Mouse (Mus musculus): ENCODE measurements around the gene Fubp3.
A peak's percentile ranks its signal among the peaks of the same experiment; 100 is the strongest.
"Not testable (repeated sequence)": the region's sequence is repeated elsewhere in the genome, so short reads cannot be mapped to it uniquely, and the experiment has no call there.

Gene Fubp3

DNA sequence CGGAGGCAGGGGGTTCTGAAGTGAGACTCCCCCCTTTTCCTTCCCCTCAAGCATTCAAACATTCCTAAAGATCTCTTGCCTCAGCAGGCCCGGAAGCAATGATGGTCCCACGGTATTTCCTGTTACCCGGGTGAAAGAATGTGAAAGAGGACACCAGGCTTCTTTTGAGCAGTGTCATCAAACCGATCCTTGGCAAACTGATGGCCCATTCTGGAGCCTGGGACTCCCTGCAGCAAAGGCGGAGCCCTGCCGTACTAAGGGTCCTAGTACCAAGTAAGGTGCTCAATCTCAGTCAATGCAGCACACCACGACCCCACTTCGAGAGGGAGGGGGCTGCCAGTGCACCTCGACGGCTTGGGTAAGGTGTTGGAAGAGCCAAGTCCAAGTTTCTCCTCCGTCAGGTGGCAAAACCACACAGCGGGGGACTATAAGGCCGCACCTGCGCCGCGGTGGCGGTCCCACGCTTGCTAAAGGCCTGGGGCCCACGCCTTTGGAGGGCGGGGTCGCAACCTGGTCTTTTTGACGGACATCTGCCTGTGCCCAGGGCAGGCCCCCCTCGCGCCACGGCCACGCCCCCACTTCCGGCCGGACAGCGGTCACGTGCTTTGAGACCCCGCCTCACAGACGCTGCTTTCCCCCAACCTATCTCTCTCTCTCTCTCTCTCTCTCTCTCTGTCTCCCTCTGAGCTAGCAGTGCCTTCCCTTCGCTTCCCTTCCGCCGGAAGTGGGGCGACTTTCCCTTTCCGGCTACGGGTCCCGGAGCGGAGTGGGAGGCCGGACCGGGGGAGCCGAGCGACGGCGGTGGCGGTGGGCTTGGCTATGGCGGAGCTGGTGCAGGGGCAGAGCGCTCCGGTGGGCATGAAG lies at the start of gene Fubp3:
Gene Fubp3, plus strand, starts transcription at position 601 of the 864 bp plus-strand sequence.
- peak; percentile 72 to 84 for DNase-seq (ENCODE audit: low spot score in 2 of 2)

DNA sequence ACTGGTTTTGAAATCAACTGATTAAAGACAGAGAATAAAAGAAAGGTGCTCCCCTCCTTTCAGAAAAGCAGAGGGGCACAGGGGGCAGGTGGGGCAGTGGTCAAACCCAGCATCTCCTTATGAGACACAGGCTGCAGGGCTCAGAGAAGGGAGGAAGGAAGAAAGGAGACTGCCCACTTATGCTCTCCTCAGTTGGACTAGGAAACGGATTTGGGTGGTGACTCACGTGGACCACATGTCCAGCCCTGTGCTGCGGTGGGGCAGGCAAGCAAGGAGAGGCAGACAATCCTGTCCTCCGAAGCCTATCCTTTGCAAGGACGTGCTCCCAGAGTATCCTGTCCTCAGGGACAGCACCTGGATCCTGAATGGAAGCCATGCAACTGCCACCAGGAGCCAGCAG lies 47.8 kb upstream of the Fubp3 start:
- DNase-seq (ENCODE audit: low spot score in 2 of 2) = no peak

DNA sequence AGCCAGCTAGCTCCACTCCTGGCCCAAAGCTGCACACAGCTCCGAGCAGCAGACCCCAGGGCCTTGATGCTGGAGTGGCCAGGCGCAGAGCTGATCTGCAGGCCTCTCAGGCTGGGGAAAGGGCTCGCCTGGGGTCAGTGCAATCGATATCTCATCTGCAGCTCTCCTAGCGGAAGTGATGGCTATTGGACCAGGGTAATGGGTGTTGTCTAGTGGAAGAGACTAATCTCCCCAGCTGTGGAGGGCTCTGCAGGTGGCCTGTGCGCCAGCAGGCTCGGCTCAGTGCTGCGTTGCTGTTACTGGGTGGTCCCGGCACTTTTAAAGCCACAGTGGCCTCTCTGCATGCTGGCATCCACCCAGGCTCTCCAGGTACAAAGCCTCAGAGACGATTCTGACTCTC lies 46.7 kb upstream of the Fubp3 start:
- DNase-seq (ENCODE audit: low spot score in 2 of 2) = no peak

DNA sequence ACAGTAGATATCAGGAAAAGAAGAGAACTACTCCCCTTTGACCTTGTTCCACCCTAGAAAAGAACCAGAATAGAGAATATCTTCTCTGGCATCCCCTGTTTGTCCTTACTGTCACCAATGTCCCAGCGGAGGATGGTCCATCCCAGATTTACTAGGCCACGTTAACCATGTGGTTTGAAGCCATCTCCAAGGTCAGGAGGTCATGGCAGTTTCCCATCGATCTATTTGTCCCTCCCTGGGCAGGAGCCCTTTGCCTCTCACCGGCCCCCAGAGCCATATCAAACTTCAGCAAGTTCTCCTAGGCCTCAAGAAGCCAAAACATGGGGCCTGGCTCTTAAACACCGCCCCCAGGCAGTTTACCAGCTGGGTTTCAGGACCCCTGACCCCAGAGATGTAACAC lies 42.2 kb upstream of the Fubp3 start:
- DNase-seq (ENCODE audit: low spot score in 2 of 2) = no peak

DNA sequence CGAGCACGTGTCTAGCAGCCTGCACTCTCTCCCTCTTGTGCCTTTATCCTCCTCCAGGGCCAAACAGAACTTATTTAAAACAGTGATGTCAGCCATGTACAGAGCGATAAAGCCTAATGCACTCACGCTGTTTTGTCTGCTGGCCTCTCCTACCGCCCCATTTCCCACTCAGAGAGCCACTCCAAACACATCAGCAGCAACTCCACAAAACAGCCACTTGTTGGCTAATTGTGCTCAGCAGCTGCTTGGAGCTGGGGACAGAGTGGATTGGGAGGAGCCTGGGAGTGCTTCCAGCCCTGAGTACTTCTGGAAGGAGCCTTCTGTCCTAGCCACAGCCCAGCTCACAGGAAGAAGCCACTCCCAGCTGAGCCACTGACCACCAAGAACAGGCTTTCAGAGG lies 35.4 kb upstream of the Fubp3 start:
- no peak for DNase-seq (ENCODE audit: low spot score in 2 of 2)

DNA sequence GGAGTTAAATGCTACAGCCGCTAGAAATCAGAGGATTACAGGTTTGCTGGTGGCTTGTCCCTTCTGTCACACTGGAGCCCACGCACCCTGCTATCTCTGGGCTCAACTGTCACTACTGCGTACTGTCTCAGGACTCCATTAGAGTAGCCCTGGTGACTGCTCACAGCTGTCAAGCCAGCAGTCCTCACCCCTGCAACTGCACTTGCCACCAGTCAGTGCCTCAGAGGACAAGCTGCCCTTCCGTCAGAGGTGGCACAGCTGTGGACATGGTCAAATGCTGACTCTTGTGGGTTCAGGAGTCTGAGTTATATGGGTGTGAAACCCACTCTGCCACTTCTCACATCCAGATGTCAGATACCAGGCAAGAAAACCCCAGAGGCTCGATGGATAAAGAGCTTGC lies 33.7 kb upstream of the Fubp3 start:
- no peak for DNase-seq (ENCODE audit: low spot score in 2 of 2)

DNA sequence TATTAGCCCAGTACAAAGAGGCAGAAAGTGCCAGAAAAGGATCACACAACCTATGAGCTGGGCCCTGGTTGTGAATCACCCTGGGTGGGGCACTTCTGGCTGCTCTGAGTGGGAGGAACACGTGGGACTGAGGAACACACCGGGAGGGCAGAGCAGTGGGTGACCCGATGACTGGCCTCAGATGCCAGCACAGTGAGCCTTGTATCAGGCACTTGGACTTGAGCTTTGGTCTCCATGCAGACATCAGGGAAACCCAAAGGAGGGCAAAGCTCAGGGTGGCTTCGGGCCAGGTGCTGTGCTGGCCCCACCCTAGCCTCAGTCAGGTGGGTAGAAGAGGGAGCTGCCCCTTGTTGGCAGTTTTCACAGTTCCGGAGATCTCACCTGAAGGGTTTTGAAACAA lies 30.9 kb upstream of the Fubp3 start:
- no peak for DNase-seq (ENCODE audit: low spot score in 2 of 2)

DNA sequence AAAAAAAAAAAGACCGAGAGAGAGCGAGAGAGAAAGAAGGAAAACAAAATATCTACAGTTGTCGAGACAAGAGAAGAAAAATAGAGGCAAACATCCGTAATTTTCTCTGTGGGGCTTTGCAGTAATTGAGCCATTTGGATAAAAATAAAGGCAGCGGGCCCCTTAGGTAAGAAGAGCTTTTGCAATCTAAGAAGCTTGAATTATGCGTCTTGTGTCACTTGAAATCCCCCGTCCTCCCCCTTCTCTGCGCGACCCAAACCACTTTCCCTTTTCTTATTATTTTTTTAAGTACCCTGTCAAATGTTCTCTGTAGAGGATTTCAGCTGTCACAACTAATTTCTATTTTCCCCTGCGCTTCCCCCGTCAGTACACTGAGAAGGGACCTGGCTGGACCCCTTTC lies 24.7 kb upstream of the Fubp3 start:
- no peak for DNase-seq (ENCODE audit: low spot score in 2 of 2)

DNA sequence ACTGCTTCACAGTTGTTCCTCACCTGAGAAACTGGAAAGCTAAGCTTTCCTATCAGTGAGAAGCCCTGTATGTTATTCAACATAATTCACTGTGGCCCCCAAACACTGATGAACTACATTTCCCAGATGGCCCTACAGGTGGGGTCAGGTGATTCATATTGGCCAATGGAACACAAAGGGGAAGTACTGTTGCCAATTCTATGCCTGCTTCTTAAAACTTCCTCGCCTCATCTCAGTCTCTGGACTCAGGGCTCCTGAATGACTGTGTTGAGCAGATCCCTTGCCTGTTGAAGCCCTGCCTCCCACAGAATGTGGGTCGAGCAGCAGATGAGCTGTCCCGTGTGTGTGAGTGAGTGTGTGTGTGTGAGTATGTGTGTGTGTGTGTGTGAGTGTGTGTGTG lies 21.9 kb upstream of the Fubp3 start:
- DNase-seq (ENCODE audit: low spot score in 2 of 2) = no peak

DNA sequence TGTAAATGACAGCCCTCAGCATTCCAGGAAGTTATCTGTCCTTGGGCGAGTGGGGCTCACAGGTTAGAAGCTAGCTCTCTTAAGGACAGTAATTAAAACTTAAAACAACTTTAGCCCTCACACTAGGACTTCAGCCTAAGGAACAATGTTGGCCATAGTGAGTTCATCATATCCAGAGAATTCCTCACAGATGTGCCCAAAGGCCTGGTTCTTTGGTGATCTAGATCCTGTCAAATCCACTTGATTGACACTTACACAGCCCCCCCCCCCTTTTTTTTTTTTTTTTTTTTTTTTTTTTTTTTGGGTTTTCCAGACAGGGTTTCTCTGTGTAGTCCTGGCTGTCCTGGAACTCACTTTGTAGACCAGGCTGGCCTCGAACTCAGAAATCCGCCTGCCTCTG lies 21.1 kb upstream of the Fubp3 start:
- DNase-seq (ENCODE audit: low spot score in 2 of 2) = not testable (repeated sequence)

DNA sequence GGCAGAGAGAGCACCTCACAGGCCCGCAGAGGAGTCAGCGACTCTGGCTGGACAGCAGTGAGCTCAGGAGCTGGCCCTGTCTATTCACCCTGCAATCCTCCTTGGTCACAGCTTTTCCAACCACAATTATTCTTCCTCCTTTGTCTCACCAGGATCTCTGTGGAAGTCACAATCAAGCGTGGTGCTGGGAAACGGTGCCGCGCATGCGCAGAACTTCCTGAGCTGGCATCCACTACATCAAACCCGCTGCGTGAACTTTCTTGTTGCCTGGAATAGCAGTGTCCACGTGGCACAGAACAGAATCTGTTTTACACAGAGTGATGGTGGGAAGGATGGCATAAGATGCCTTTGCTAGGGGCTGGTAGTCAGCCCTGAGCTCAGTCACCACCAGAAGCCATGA lies 20.5 kb upstream of the Fubp3 start:
- no peak for DNase-seq (ENCODE audit: low spot score in 2 of 2)

DNA sequence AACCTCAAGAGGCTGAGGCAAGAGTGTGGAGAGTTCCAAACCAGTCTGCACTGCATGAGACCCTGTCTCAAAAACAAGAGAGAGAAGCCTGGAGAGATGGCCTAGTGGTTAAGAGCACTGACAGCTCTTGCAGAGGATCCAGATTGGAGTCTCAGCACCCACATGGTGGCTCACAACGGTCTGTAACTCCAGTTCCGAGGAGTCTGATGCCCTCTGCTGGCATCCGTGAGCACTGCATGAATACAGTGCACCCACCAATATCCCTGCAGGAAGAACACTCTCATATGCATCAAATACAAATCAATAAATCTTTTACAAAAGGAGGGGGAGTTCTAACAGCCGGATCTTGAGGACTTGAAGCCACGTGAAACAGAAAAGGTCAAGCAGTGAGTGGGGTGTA lies 17.8 kb upstream of the Fubp3 start:
- DNase-seq (ENCODE audit: low spot score in 2 of 2) = no peak

DNA sequence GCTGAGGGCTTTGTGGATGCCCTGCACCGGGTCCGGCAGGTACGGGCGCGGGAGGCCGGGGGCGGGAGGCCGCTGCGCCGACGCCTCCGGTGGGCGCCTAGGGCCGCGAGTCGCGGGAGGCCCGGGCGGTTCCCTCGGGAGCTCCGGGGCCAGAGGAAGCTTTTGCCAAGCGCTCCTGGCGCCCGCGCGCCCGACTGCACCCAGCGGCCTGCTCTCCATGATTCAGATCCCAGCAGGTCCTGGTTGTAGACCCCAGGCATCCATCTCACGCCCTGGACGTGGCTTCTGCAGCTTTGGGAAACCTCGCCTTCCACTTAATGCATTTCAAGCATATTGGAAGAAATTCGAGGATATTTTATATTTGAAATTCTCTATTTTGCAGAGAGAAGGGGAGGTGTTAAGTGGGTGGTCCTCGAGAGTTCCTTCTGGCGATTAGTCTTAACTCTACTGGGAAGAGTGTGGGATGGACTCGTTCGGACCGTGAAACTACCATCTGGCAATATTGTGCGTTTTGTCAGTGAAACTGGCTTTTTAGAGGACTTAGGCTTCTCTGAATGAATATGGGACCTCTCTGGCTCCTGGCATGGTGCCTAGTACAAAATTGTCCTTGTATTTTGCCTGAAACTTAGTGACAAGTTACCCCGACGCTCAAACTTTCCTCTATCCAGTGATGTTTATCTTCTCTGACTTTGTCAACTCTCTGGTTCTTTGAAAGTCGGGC lies 624 bp downstream of the Fubp3 start:
- DNase-seq (ENCODE audit: low spot score in 2 of 2) = no peak

DNA sequence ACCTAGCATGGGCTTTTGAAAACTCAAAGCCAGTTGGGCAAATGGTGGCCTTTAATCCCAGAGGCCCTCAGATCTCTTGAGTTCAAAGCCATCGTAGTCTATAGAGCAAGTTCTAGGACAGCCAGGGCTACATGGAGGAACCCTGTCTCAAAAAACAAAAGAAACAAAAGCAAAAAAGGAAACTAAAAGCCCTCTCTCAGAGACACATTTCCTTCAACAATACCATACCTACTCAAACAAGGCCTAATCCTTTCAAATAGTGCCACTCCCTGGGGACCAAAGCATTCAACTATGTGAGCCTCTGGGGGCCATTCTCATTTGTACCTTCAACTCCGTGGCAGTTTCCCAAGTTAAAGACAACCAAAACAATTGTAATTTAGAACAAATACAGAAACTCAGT lies 9.2 kb downstream of the Fubp3 start:
- no peak for DNase-seq (ENCODE audit: low spot score in 2 of 2)

DNA sequence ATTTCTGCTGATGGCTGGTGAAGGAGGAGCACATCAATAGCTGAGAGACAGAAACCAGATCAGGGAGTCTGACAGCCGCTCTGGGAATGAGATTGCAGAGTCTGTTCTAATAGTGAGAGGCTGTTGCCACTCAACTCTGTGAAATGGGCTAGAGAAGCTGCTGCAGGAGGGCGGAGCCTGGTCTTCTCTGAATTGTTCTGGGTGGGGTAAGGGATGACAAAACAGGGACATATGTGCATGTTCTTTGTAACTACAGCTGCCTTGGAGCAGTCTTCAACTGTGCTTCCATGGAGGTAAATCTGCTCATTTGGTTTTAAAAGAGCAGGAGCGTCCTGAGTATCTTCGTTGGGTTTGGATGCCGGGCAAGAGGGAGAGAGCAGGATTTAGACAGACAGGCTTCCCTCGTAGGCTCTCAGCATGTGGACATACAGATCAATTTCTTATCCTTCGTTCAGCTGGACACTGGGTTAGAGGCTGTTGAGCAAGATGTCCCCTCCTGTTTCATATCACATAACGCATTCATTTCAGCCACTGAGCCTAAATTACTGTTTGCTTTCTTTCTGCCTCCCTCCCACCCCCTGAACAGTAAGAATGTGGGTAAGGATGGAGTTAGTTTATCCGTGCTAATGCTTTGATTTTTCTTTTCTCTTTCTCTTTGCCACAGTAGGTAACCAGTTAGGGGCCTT lies 19.5 kb downstream of the Fubp3 start:
- no peak for DNase-seq (ENCODE audit: low spot score in 2 of 2)

DNA sequence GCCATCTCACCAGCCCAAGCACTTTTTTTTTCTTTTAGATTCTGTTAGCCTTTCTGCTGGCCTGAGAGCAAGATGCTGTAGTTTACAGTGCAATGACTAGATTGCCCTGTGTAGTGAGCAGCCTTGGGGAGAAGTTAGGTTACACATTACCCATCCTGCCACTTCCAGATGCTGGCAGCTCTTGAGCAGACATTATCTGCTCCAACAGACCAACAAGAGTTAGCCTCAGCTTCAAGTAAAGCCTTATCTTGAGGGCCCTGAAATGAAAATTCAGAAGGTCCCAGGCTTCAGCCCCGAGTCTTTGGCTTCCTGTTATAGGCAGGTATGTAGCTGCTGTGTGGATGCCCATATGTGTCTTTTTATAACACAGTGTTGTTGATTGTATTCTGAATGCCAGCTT lies 35.1 kb downstream of the Fubp3 start:
- peak in 1 of 2 experiments; percentile 20 for DNase-seq (ENCODE audit: low spot score in 2 of 2)

DNA sequence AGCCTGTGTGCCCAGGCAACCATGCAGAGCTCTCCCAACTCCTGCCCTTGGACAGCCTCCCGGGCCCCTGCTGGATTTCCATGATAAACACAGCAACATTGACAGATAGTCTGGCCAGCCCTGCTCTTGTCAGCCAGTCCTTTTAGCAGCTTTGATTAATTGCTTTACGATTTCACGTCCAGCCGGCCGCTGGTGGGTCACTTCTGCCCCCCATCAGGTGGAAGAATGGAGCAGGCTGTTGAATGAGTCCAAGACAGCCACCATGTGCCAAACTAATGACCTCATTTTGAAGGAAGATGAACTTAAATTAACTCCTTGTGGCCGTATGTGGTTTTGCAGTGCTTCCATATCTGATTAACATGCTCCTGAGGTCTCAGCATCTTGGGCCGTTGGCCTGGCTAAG lies 37.4 kb downstream of the Fubp3 start:
- DNase-seq (ENCODE audit: low spot score in 2 of 2) = peak in 1 of 2 experiments; percentile 20

DNA sequence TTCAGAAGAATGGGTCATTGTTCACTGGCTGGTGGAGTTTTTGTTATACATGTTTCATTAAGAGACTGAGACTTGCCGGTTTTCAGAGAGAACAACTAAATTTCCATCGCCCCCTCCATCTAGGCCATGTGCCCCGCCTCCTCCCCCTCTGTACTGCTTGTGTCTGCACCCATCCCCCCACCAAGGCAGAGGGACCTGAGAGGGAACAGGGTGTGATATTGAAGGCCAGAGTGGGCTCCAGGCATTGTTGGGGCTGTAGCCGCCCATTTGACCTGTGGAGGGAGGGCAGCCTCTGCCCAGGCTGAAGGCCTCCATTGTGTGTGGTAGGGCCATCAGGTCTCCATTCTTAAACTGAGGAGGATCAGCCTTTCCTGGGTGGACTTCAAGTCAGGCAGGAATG lies 38.5 kb downstream of the Fubp3 start:
- DNase-seq (ENCODE audit: low spot score in 2 of 2) = no peak

DNA sequence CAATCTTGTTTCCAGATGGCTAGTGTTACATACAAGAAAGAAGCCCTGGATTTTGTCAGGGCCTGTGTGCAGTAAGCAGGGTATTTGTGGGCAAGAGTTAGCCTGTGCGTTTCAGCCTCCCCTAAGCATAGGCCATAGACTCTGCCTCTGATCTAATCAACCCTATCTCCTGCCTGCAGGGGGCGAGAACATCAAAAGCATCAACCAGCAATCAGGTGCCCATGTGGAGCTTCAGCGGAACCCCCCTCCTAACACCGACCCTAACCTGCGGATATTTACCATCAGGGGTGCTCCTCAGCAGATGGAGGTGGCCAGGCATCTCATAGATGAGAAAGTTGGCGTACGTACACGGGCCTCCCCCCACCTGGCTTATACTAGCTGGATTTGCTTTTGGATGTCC lies 38.9 kb downstream of the Fubp3 start:
- no peak for DNase-seq (ENCODE audit: low spot score in 2 of 2)

DNA sequence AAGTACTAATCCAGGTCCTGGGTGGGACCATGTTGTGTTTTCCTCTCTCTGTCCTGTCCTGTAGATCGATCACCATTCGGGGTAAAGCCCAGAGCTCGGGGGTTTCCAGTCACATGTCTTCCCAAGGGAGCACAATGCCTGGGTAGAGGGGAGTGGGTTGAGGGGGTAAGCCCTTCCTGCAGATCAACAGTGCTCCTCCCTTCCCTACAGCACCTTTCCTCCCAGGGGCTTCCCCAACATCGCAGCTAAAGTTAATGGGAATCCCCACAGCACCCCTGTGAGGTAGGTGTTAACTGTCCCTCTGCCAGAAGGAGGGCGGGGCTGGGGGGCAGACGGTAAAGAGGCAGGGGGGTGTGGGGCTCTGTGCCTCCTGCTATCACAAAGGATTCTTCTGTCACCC lies 40.2 kb downstream of the Fubp3 start:
- DNase-seq (ENCODE audit: low spot score in 2 of 2) = no peak

DNA sequence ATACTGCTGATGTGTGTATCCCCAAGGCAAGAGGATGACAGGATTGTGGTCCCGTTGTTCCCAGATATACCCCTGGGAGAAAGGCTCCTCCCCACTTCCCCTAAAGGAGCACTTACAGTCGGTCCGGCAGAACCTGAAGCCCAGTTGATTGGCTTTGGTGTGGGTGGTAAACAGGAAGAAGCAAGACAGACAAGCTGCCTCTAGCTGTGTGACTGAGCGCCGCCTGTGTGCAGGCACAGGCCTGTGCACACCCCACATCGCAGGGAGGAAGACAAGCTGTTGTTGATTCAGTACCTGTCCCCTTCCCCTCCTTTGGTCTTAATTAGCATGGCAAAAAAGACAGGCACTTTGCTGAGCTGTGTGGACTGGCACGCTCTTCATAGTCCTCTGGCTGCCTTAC lies 41.3 kb downstream of the Fubp3 start:
- no peak for DNase-seq (ENCODE audit: low spot score in 2 of 2)

DNA sequence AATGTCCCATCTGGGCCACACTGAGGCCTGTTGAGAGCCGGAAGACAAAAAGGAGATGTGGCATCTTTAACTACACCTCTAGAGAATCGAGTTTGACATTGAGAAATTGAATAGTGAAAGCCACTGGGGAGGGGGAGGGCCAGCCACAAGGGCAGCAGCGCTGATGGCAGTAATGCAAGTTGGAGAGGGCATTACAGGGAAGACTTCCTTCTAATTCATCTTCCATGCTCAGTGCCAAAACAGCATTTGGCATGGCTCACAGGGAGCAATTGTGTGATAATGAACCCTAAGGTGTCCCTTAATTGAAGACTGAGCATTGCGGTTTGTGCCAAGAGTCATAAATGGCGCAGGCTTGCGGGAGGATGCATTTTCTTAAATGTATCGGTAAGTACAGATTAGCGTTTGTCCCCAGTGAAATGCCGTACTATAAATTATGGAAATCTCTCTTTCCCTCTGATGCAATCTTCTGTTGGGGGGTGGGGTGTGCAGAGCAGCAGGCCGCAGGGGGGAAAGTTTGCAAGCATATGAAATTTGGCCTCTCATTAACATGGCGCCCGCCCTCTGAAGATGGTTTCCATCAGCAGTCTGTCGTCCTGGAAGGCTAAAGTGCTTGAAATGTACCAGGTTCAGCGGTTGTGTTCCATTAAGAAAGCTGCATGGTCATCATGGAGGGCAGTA lies 46.2 kb downstream of the Fubp3 start:
- DNase-seq (ENCODE audit: low spot score in 2 of 2) = no peak
